Mouse (Mus musculus) midbrain, embryonic 15.5 days (tissue): Measurements from ENCODE around the gene Prkn. TPM values are rescaled to one million over a fixed set of nuclear protein-coding genes. Genes with fewer than 3 reads are reported as not detected.
"Not testable (repeated sequence)": the region's sequence is repeated elsewhere in the genome, so short reads cannot be mapped to it uniquely, and the experiment has no call there.

ENCODE experiments used
- ATAC-seq: fragments of 200-750 bp; cut with Nextera tagmentation; replicated peaks from 2 replicates; pipeline ENCODE4 v1.8.0; 2017; ENCODE audit warnings: moderate TSS enrichment
- H3K27ac ChIP-seq: fragments of 300-500 bp; sonication (generic); 2 replicates; pipeline ENCODE4 v1.5.1; 2015; ENCODE audit warnings: mild to moderate bottlenecking, inconsistent platforms
- H3K27me3 ChIP-seq: fragments of 300-500 bp; sonication (generic); replicated peaks from 2 replicates; pipeline ENCODE4 v1.6.1; 2015; ENCODE audit warnings: inconsistent platforms
- H3K36me3 ChIP-seq: fragments of 300-500 bp; sonication (generic); replicated peaks from 2 replicates; pipeline ENCODE4 v1.6.1; 2015; ENCODE audit warnings: inconsistent platforms
- H3K4me1 ChIP-seq: fragments of 300-500 bp; sonication (generic); 2 replicates; pipeline ENCODE4 v1.6.1; 2015; ENCODE audit warnings: inconsistent platforms
- H3K4me2 ChIP-seq: fragments of 300-500 bp; sonication (generic); 2 replicates; pipeline ENCODE4 v1.6.1; 2015; ENCODE audit warnings: inconsistent platforms, mild to moderate bottlenecking, moderate library complexity
- H3K4me3 ChIP-seq: fragments of 300-500 bp; sonication (generic); 2 replicates; pipeline ENCODE4 v1.5.1; 2015; ENCODE audit warnings: mild to moderate bottlenecking, inconsistent platforms
- H3K9ac ChIP-seq: fragments of 300-500 bp; sonication (generic); 2 replicates; pipeline ENCODE4 v1.6.1; 2015; ENCODE audit warnings: mild to moderate bottlenecking, inconsistent platforms
- H3K9me3 ChIP-seq: fragments of 300-500 bp; sonication (generic); 2 replicates; pipeline ENCODE4 v1.6.1; 2016; ENCODE audit warnings: inconsistent platforms
- WGBS: fragments of 180-500 bp; shearing (Covaris S2); methylation state at CpG from one replicate; pipeline ENCODE4 v1.1.7; 2015; ENCODE audit warnings: mixed read lengths; 5-methylcytosine and 5-hydroxymethylcytosine counted together
- polyA plus RNA-seq: library from polyadenylated mRNA; unstranded; fragments of >200 nt; fragmentation: Nextera tagmentation; extraction: Ambion mirVana; gene quantifications from 2 replicates; pipeline ENCODE4 v1.2.1, GENCODE M21; 2015

The Prkn gene
- polyA plus RNA-seq, 1 experiment from 2014 or later = 4.8 TPM

DNA sequence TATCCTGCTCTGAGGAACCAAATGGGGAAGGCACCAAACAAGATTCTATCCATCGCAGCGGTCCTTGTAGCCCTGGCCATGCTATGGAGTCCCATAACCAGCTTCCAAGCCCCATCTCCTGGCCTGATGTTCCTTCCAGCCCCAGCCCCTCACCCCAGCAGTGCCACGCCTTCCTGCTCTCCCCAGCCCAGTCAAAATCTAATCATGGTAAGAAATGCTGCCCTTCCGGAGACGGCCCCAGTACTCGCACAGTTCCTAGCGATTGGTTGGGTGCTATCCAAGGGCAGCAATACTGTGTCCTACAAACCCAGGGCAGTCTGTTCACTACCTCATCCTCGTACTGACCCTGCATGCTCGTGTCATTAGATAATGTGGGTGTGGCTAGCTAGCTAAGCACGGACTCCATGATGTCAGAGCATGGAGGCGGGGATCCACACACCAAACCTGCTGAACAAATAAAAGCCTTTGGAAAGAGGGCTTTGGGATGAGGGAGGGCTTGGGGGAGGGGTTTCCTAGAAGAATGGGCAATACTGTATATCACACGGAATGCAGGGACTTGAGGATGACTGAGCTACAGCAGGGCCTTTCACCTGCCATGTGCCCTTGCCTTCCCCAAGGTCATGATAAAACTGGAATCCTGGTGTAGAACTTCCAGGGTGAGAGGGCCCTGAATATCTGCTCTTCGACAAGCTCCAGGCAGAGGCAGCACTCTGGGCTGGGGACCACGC, 1148.1 kb downstream of the Prkn start:
- no peak for ATAC-seq
- 87% methylated on average over 14 of the region's 14 CpGs for WGBS
- Histone ChIP-seq H3K36me3 (no peaks in the 10 kb centered on the region), H3K4me2 (no peak overlapping the region), H3K4me3 (no peak overlapping the region), H3K9me3 (no peaks in the 10 kb centered on the region), H3K9ac (no peak overlapping the region), H3K27me3 (no peaks in the 10 kb centered on the region), H3K27ac (no peak overlapping the region), H3K4me1 (peaks cover 4% of the 10 kb centered on the region; the same call in 1 of the 2 replicates)

DNA sequence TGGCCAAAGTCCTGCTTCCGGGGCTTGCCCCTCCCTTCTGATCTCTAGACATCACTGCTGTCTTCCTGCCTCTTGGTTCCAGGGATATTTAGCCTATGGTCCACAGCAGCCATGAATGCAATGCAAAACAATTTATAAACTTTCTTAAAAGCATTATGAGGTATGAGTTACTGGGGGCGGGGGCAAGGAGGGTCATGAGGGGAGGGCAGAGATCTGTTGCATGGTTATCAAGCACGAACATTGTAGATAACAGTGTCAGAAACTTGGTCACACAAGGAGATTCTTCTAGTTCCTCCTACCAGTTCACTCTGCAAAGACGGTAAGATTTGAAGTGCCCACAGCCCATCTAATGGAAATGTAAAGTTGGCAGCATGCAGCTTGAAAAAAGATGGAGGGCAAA, 1149.1 kb downstream of the Prkn start:
- H3K4me2 ChIP-seq = no peak overlapping the region
- no peak overlapping the region for H3K27ac ChIP-seq
- H3K4me3 ChIP-seq = no peak overlapping the region
- H3K36me3 ChIP-seq = no peaks in the 10 kb centered on the region
- 85% methylated on average over 4 of the region's 4 CpGs for WGBS
- no peak for ATAC-seq
- no peak overlapping the region for H3K9ac ChIP-seq
- H3K9me3 ChIP-seq = no peaks in the 10 kb centered on the region
- H3K4me1 ChIP-seq = peaks cover 4% of the 10 kb centered on the region; the same call in 1 of the 2 replicates
- no peaks in the 10 kb centered on the region for H3K27me3 ChIP-seq

DNA sequence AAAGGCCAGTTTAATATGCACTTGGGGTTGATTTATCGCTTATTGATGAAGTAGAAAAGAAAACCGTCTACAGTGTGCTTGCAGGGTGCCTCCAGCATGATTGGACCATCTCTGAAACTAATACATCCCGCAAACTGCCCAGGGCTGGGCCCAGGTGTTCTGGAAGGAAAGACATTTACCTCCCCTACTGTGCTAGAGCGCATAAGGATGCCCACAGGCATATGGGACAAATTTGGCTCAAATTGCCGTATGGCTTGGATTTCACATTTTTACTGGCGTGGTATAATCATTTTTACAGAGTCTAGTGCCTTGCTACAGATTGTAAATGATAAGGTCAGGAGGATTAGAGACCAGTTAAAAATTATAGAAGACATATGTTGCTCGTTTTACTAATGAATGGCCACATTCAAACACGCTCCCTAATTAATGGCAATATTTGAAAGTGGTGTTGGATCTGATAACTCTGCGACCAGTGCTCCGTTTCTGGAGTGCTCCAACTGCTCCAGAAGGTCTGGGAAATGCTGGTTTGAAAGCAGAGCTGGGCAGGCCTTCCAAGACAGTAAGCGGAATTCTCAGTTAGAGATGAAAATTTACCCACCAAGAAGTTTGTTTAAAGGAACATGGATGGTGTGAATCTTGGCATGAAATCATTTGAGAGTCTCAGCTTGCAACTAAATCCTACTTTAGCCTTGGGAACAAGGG, 1150.4 kb downstream of the Prkn start:
- H3K9me3 ChIP-seq = no peaks in the 10 kb centered on the region
- no peaks in the 10 kb centered on the region for H3K36me3 ChIP-seq
- no peak overlapping the region for H3K27ac ChIP-seq
- H3K27me3 ChIP-seq = no peaks in the 10 kb centered on the region
- no peak for ATAC-seq
- H3K4me3 ChIP-seq = no peak overlapping the region
- H3K4me2 ChIP-seq = no peak overlapping the region
- no peak overlapping the region for H3K9ac ChIP-seq
- 81% methylated on average over 11 of the region's 11 CpGs for WGBS
- H3K4me1 ChIP-seq = peaks cover 4% of the 10 kb centered on the region; the same call in 1 of the 2 replicates

DNA sequence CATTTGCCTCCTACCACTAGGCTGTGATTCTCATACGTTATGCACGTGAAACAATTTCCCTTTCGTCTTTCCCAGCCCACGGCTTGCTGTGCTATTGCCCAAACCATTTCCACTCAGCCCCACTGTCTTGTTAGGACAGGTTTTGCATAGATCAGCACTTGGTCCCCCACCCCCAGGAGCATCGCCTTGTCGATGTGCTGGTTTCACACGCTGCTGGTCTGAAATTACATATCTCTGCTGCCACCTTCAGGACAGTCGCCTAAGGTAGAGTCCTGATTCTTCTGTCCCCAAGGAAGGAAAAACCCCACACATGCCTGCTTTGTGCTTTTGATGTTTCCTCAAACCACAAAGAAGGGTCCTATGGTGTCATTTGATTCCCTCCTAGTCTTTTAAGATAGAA, 1153.1 kb downstream of the Prkn start:
- Histone ChIP-seq H3K27ac (no peak overlapping the region), H3K4me2 (0 out of 2 replicates have a peak overlapping the region, but pooled peaks have one; percentile 15), H3K4me3 (no peak overlapping the region), H3K27me3 (no peaks in the 10 kb centered on the region), H3K9ac (no peak overlapping the region), H3K4me1 (peaks cover 4% of the 10 kb centered on the region; the same call in 1 of the 2 replicates), H3K36me3 (no peaks in the 10 kb centered on the region), H3K9me3 (no peaks in the 10 kb centered on the region)
- 27% methylated on average over 8 of the region's 8 CpGs for WGBS
- 0 out of 2 replicates have a peak, but pooled peaks have one; percentile 48 for ATAC-seq

DNA sequence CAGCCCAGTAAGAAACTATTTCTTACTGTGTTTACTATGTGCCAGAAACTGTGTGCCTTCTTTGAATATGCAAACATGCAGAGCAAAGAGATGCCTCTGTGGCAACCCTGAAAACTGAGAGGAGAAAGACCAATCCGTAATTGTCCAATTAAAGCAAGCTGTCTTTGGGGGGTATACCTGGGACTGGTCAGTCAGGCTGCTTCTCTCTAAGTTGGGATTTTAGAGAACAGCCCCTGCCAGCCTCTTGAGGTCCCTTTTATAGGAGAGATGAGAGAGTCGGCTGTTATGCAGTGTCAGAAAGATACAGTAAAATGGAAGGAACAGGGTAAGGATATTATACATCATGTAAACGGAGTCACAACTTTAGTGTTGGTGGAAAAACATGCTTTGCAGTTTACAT, 1154.1 kb downstream of the Prkn start:
- Histone ChIP-seq H3K9me3 (no peaks in the 10 kb centered on the region), H3K4me1 (peaks cover 4% of the 10 kb centered on the region; the same call in 1 of the 2 replicates), H3K4me2 (no peak overlapping the region), H3K9ac (no peak overlapping the region), H3K4me3 (no peak overlapping the region), H3K27me3 (no peaks in the 10 kb centered on the region), H3K27ac (no peak overlapping the region), H3K36me3 (no peaks in the 10 kb centered on the region)
- no peak for ATAC-seq
- 82% methylated on average over 3 of the region's 3 CpGs for WGBS

DNA sequence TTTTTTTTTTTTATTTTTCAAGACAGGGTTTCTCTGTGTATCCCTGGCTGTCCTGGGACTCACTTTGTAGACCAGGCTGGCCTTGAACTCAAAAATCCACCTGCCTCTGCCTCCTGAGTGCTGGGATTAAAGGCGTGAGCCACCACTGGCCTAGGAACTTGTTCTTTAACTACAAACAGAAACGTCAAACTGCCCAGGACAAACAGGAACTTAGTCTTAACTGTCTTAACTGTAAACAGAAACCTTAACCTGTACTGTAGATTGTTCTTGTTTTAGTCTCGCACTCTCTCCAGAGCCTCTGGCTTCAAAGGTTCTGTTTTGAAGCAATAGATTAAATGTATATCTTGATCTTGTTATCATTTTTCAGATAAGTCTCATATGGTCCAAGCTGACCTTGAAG, 1154.6 kb downstream of the Prkn start:
- not testable (repeated sequence) for H3K36me3 ChIP-seq, H3K27me3 ChIP-seq, H3K9me3 ChIP-seq, H3K9ac ChIP-seq, H3K4me3 ChIP-seq, ATAC-seq, H3K4me2 ChIP-seq, H3K27ac ChIP-seq, H3K4me1 ChIP-seq
- WGBS = 80% methylated on average over 3 of the region's 3 CpGs

DNA sequence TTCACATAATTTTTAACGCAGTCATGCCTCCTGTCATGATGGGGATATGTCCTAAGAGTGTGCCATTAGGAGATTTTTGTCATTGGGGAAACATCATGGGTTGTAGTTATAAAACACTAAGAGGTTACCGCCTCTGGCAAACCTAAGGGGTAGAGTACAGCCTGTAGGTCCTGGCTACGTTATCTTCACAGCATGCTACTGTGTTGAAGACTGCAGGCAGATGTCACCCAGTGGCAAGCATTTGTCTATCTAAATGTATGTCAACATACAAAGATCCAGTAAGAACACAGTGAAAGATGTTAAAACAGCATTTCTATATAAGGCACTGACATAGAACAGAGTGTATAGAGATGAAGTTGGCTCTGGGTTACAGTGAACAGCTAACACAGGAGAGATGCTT, 1155.3 kb downstream of the Prkn start:
- H3K4me1 ChIP-seq = peaks cover 4% of the 10 kb centered on the region; the same call in 1 of the 2 replicates
- WGBS = 80% methylated on average over 3 of the region's 3 CpGs
- no peak overlapping the region for H3K9ac ChIP-seq
- H3K4me3 ChIP-seq = no peak overlapping the region
- H3K4me2 ChIP-seq = no peak overlapping the region
- ATAC-seq = no peak
- H3K27me3 ChIP-seq = no peaks in the 10 kb centered on the region
- H3K36me3 ChIP-seq = no peaks in the 10 kb centered on the region
- H3K27ac ChIP-seq = no peak overlapping the region
- H3K9me3 ChIP-seq = no peaks in the 10 kb centered on the region

DNA sequence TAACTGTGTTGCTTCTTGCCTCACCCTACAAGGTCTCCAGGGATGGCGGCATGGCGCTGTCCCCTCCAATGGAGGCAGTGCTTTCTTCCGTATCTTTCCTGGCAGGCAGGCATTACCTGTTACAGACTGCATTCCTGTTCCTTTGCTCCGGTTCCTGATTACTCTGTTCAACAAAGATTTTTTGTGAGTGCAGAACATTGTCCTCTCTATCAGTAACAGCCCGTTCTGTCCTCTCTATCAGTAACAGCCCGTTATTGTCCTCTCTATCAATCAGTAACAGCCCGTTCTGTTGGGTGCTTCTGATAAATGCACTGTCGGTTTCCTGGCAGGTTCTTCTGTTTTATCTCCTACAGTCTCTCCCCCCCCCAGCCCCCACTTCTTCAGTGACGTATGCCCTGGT, 1156.1 kb downstream of the Prkn start:
- Histone ChIP-seq H3K4me2 (no peak overlapping the region), H3K4me3 (no peak overlapping the region), H3K27me3 (no peaks in the 10 kb centered on the region), H3K4me1 (peaks cover 4% of the 10 kb centered on the region; the same call in 1 of the 2 replicates), H3K27ac (no peak overlapping the region), H3K9me3 (no peaks in the 10 kb centered on the region), H3K9ac (no peak overlapping the region), H3K36me3 (no peaks in the 10 kb centered on the region)
- ATAC-seq = no peak
- WGBS = 78% methylated on average over 9 of the region's 9 CpGs

DNA sequence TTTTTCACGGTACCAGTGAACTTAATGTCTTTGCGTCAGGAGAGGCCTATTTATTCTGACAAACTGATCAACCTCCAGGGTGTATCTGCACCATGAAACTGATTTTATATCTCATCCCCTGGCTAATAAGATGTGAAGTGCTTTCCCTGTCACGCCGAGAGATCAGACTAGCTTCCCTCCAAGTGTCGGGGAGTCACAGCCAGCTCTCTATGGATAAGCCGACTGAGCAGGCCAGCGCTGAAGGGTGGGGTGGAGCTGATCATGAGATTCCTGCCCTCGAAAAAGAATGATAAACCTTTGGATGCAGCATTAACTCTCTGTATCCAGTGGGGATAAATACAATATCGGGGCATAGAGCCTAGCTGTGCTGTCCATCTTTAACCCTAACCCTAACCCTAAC, 1160.1 kb downstream of the Prkn start:
- Histone ChIP-seq H3K27me3 (no peaks in the 10 kb centered on the region), H3K4me3 (no peak overlapping the region), H3K36me3 (no peaks in the 10 kb centered on the region), H3K9me3 (no peaks in the 10 kb centered on the region), H3K4me1 (no peaks in the 10 kb centered on the region), H3K4me2 (no peak overlapping the region), H3K27ac (no peak overlapping the region), H3K9ac (no peak overlapping the region)
- 47% methylated on average over 9 of the region's 9 CpGs for WGBS
- ATAC-seq = no peak

DNA sequence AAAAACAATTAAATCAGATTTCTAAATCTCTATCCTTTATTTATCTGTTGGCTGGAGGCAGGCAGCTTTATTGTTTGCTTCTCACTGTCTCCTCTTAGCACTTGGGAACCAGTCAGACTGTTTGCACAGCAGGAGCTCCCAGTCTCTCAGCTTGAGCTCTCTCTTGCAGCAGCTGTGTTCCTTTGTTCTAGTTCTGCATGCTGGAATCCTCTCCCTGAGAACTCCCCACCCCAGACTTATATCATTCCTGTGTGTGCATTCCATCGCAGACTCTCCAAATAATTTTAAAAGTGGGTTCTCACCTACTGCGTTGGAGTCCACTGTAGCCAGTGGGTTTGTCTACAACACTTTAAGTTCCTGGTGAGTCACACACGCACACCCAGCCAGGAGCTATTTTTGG, 1181.1 kb downstream of the Prkn start:
- Histone ChIP-seq H3K9me3 (0 out of 2 replicates have a peak, but pooled peaks cover 4% of the 10 kb centered on the region), H3K36me3 (no peaks in the 10 kb centered on the region), H3K4me2 (no peak overlapping the region), H3K4me1 (no peaks in the 10 kb centered on the region), H3K9ac (no peak overlapping the region), H3K27ac (no peak overlapping the region), H3K27me3 (no peaks in the 10 kb centered on the region), H3K4me3 (no peak overlapping the region)
- ATAC-seq = no peak
- WGBS = 46% methylated on average over 3 of the region's 3 CpGs

DNA sequence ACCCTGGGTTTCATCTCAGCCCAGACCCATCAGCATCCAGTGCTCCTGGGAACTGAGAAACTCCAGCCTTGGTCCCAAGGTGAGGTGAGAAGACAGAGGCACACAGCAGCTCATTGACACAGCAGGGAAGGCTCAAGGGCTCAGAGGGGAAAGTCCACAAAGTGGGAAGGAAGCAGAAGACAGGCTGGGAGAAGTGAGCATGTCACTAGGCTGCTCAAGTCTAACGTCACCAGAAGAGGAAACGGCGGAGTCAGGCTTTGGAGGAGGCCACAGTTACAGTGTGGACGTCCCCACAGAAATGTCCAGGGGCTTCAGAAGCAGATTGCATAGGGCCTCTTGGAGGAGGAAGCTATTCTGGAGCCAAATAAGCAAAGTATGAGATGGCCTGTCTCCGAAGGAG, 1189.2 kb downstream of the Prkn start:
- Histone ChIP-seq H3K4me1 (peaks cover 20% of the 10 kb centered on the region), H3K4me2 (no peak overlapping the region), H3K4me3 (no peak overlapping the region), H3K27me3 (no peaks in the 10 kb centered on the region), H3K27ac (no peak overlapping the region), H3K9ac (no peak overlapping the region), H3K9me3 (no peaks in the 10 kb centered on the region), H3K36me3 (no peaks in the 10 kb centered on the region)
- no peak for ATAC-seq
- 87% methylated on average over 5 of the region's 5 CpGs for WGBS

DNA sequence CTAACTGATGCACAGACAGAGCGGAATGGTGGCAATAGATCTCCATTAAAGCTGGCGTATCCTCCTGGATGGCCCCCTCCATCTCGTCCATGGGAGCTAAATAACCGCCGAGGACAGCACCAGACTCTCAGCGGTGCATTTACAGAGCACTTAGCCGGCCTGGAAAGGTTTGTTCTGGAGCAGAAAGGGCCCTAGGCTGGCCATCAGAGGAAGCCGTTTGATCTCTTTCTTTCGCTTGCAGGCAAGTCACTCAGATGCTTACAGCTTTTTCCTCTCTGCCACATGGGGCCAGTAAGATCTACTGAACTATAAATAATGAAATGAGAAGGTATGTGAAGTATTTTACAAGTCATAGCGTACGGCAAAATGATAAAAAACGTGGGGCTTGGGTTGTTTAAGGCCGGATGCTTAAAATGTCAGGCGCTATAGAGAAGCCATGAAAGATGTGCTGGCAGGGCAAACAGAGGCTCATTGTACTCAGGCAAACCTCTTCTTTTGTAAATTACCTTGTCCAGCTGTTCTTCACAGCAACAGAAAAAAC, 1189.8 kb downstream of the Prkn start:
- Histone ChIP-seq H3K4me3 (no peak overlapping the region), H3K9ac (no peak overlapping the region), H3K36me3 (no peaks in the 10 kb centered on the region), H3K4me2 (peak overlapping the region; percentile 22), H3K4me1 (peaks cover 20% of the 10 kb centered on the region), H3K9me3 (no peaks in the 10 kb centered on the region), H3K27me3 (no peaks in the 10 kb centered on the region), H3K27ac (peak overlapping the region; percentile 60)
- peak; percentile 61; the same call in 1 of the 2 replicates for ATAC-seq
- WGBS = 11% methylated on average over 14 of the region's 14 CpGs
